Mouse (Mus musculus) cortical plate, adult 2 months (tissue): ENCODE measurements around the gene Fcho1. TPM values are rescaled to one million over a fixed set of nuclear protein-coding genes. Genes with fewer than 3 reads are reported as not detected.
"Not testable (repeated sequence)": the region's sequence is repeated elsewhere in the genome, so short reads cannot be mapped to it uniquely, and the experiment has no call there.

Source experiments
- H3K27ac ChIP-seq: fragments of 200-500 bp; 2 replicates; pipeline ENCODE4 v1.5.1; 2012; ENCODE audit warnings: low read length, control low read depth, inconsistent platforms; ENCODE audit not compliant: insufficient read depth
- H3K4me1 ChIP-seq: fragments of 200-500 bp; 2 replicates; pipeline ENCODE4 v1.6.1; 2011; ENCODE audit warnings: low read length; ENCODE audit not compliant: control insufficient read depth, insufficient read depth
- H3K4me3 ChIP-seq: fragments of 200-500 bp; 2 replicates; pipeline ENCODE4 v1.5.1; 2011; ENCODE audit warnings: mild to moderate bottlenecking, low read length, control low read depth; ENCODE audit not compliant: insufficient read depth
- CTCF ChIP-seq: fragments of 200-500 bp; IDR thresholded peaks from 2 replicates; pipeline ENCODE4 v1.5.1; 2011; ENCODE audit warnings: mild to moderate bottlenecking, control low read depth, low read length; ENCODE audit not compliant: insufficient read depth; ENCODE audit errors: extremely low read depth
- POLR2A ChIP-seq: fragments of 200-500 bp; IDR thresholded peaks from 2 replicates; pipeline ENCODE4 v1.6.1; 2011; ENCODE audit warnings: mild to moderate bottlenecking, low read length, control low read depth; ENCODE audit not compliant: insufficient read depth; ENCODE audit errors: extremely low read depth
- polyA plus RNA-seq: library from polyadenylated mRNA; depleted of rRNA; stranded (reverse); fragments of >200 nt; gene quantifications from 2 replicates; pipeline ENCODE4 v1.2.3, GENCODE M21; 2012

Gene Fcho1
- polyA plus RNA-seq, 1 experiment, result 218 TPM

DNA sequence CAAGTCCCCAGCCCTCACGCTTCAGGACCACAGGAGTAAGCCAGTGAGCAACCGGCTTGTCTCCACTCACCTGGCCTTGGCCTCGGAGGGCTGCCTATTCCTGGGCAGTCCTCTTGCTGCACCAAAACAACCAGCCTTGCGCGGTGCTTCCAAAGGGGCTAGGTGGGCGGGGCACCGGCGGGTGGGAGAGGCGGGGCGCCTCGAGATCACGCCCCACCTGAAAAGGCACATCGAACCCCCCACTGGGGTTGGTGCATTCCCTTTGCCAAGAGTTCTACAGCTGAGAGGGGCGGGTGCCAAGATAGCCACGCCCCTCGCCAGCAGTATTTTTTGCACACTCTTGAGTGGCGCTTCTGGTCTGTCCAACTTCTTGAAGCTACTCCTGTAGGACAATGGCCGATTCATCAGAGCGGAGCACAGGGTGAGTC is 16.2 kb upstream of the Fcho1 start:
- no peak for TF ChIP-seq CTCF
- no peak for TF ChIP-seq POLR2A
- no peak overlapping the region for H3K4me3 ChIP-seq
- 0 out of 2 replicates have a peak, but pooled peaks cover 1% of the 10 kb centered on the region for H3K4me1 ChIP-seq

DNA sequence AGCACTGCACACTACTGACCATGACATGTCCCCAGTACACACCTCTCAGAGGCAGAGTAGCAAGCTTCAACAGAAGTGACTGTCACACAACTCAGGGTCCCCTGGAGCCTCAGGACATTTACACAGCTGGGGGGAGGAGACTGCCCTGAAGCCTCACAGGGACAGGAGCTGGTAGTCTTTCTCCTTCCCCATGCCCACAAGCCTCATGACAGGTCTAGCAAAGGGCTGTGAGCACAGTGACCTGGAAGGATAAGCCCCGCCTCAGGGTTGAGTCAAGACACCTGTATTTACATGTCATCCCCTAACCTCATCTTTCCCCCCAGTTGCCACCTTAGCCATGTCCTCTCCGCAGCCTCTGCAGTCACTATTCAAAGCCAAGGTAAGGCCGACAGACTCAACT is 15.7 kb upstream of the Fcho1 start:
- TF ChIP-seq POLR2A, result no peak
- TF ChIP-seq CTCF, result no peak
- Histone ChIP-seq H3K4me3 (no peak overlapping the region), H3K4me1 (0 out of 2 replicates have a peak, but pooled peaks cover 1% of the 10 kb centered on the region), H3K27ac (no peak overlapping the region)

More for the DNA sequence above, 16.2 kb upstream of the Fcho1 start:
- no peak overlapping the region for H3K27ac ChIP-seq

- not testable (repeated sequence) for H3K4me1 ChIP-seq, H3K27ac ChIP-seq, H3K4me3 ChIP-seq
These were observed 12.8 kb upstream of the Fcho1 start for GRCm38 (mm10) chr8:71738316-71738715.

DNA sequence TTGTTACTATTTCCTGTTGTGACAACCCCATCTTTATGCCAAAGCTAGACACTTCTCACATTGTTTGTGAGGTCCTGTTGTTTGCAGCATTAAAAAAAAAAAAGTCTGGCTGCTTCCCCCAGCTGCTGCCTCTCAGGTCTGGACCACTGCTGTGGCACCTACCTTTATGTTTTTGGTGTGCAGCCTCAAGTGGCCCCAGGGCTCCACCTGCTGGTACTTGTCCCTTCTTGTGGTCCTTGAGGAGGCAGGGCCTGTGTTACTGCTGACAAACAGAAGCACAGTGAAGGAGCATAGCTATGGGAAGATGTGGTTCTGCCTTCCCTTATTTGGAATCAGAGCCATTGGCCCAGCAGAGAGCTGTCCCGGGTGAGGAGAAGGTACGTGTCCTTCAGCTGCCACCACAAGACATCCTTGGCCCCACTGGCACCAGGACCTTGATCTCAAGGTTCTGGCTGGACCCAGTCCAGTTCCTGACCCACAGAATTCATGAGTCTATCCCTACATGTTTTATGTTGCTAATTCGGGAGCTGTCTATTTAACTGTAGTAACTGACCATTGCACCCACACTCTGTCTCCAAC is 6.2 kb upstream of the Fcho1 start:
- Histone ChIP-seq H3K27ac (no peak overlapping the region), H3K4me3 (no peak overlapping the region), H3K4me1 (no peaks in the 10 kb centered on the region)
- TF ChIP-seq CTCF (peak; percentile 69), POLR2A (no peak)

DNA sequence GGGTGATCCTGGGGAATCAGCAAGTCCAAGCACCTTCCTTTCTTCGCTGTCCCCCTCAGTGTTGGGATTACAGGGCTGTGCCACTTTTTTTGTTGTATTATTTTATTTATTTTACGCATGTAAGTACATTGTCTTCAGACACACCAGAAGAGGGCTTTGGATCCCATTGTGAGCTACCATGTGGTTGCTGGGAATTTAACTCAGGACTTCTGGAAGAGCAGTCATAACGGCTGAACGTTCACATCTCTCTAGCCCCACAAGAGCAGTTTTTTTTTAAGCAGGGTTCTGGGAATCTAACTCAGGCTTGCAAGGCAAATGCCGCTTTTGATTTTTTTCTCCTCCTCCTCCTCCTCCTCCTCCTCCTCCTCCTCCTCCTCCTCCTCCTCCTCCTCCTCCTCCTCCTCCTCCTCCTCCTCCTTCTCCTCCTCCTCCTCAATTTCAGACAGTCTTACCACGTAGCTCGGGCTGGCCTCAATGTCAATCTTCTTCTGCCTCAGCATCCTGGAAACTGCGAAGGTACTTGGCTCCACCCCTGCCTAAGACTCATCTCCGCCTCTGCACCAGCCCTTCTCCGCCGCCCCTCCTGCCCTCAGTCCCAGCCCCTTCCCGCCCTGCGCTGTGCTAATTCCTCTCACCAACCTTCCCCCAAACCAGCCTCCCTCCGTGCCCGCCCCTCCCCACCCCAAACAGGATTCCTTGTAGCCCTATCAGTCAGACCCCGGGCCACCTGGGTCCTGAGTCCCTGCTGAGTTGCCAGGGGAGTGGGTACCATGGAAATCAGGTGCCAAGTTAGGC is 3.5 kb upstream of the Fcho1 start:
- peak overlapping the region; percentile 1; the same call in 1 of the 2 replicates for H3K27ac ChIP-seq

GRCm38 (mm10) chr8:71728240-71728785 is 2.8 kb upstream of the Fcho1 start:
- peak; percentile 33; the same call in 1 of the 2 replicates for TF ChIP-seq POLR2A
- TF ChIP-seq CTCF, result no peak
- peak overlapping the region; percentile 1; the same call in 1 of the 2 replicates for H3K27ac ChIP-seq
- H3K4me3 ChIP-seq, result peak overlapping the region; percentile 28
- 0 out of 2 replicates have a peak, but pooled peaks cover 2% of the 10 kb centered on the region for H3K4me1 ChIP-seq

More for the DNA sequence above, 3.5 kb upstream of the Fcho1 start:
- H3K4me3 ChIP-seq, result peak overlapping the region; percentile 28
- TF ChIP-seq POLR2A (no peak), CTCF (no peak)
- 0 out of 2 replicates have a peak, but pooled peaks cover 2% of the 10 kb centered on the region for H3K4me1 ChIP-seq

DNA sequence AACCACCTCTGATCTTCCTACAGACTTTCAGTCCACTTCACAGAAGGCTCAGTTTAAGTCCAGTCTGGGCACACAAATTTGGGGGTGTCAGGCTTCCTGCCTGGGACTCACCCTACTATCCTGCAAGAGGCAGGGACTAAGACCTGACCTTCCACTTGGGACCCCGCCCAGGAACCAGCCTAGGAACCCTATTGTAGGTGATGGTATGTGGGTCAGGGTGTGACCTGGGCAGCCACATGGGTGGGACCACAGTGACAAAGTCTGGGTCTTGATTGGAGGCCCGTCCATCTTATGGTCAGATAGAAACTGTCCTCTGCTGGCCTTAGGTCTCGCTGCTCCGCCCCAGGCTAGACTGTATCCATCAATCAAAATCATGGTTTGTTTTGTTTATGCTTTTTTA is 1.1 kb downstream of the Fcho1 start:
- no peak for TF ChIP-seq POLR2A
- TF ChIP-seq CTCF, result no peak
- no peak overlapping the region for H3K27ac ChIP-seq
- H3K4me1 ChIP-seq, result peaks cover 8% of the 10 kb centered on the region
- H3K4me3 ChIP-seq, result peak overlapping the region; percentile 64

- TF ChIP-seq CTCF (no peak), POLR2A (no peak)
- Histone ChIP-seq H3K27ac (no peak overlapping the region), H3K4me1 (peaks cover 20% of the 10 kb centered on the region), H3K4me3 (no peak overlapping the region)
These were observed 2.4 kb downstream of the Fcho1 start for GRCm38 (mm10) chr8:71723047-71723551.

- peak overlapping the region; percentile 26 for H3K27ac ChIP-seq
- H3K4me1 ChIP-seq, result peaks cover 20% of the 10 kb centered on the region
- no peak overlapping the region for H3K4me3 ChIP-seq
- no peak for TF ChIP-seq CTCF
- no peak for TF ChIP-seq POLR2A
These were observed 5.5 kb downstream of the Fcho1 start for GRCm38 (mm10) chr8:71719928-71720457.

GRCm38 (mm10) chr8:71719218-71719617 is 6.3 kb downstream of the Fcho1 start:
- H3K4me3 ChIP-seq, result no peak overlapping the region
- H3K4me1 ChIP-seq, result peaks cover 18% of the 10 kb centered on the region
- H3K27ac ChIP-seq, result peak overlapping the region; percentile 13; the same call in 1 of the 2 replicates
- TF ChIP-seq CTCF, result no peak
- TF ChIP-seq POLR2A, result no peak
